Mouse (Mus musculus) hindbrain, embryonic 12.5 days (tissue): ENCODE results near the gene Map4k4. TPM values are rescaled to one million over a fixed set of nuclear protein-coding genes. Genes with fewer than 3 reads are reported as not detected.

Source experiments
- ATAC-seq: fragments of 200-750 bp; cut with Nextera tagmentation; 2 replicates; pipeline ENCODE4 v1.8.0; 2017; ENCODE audit warnings: moderate TSS enrichment; ENCODE audit not compliant: low FRiP score
- H3K27ac ChIP-seq: fragments of 300-500 bp; sonication (generic); 2 replicates; pipeline ENCODE4 v1.5.1; 2016; ENCODE audit warnings: mild to moderate bottlenecking
- H3K27me3 ChIP-seq: fragments of 300-500 bp; sonication (generic); 2 replicates; pipeline ENCODE4 v1.6.1; 2016; ENCODE audit warnings: mild to moderate bottlenecking
- H3K36me3 ChIP-seq: fragments of 300-500 bp; sonication (generic); 2 replicates; pipeline ENCODE4 v1.6.1; 2016; ENCODE audit warnings: mild to moderate bottlenecking
- H3K4me1 ChIP-seq: fragments of 300-500 bp; sonication (generic); 2 replicates; pipeline ENCODE4 v1.6.1; 2016
- H3K4me2 ChIP-seq: fragments of 300-500 bp; sonication (generic); replicated peaks from 2 replicates; pipeline ENCODE4 v1.6.1; 2016; ENCODE audit warnings: mild to moderate bottlenecking
- H3K4me3 ChIP-seq: fragments of 300-500 bp; sonication (generic); 2 replicates; pipeline ENCODE4 v1.5.1; 2016; ENCODE audit warnings: mild to moderate bottlenecking
- H3K9ac ChIP-seq: fragments of 300-500 bp; sonication (generic); 2 replicates; pipeline ENCODE4 v1.6.1; 2016; ENCODE audit warnings: mild to moderate bottlenecking, moderate library complexity
- H3K9me3 ChIP-seq: fragments of 300-500 bp; sonication (generic); replicated peaks from 2 replicates; pipeline ENCODE4 v1.6.1; 2016; ENCODE audit warnings: mild to moderate bottlenecking
- WGBS: fragments of 180-500 bp; shearing (Covaris S2); methylation state at CpG from one replicate; pipeline ENCODE4 v1.1.7; 2016; 5-methylcytosine and 5-hydroxymethylcytosine counted together
- polyA plus RNA-seq: library from polyadenylated mRNA; unstranded; fragments of >200 nt; fragmentation: Nextera tagmentation; extraction: Ambion mirVana; gene quantifications from 2 replicates; pipeline ENCODE4 v1.2.1, GENCODE M21; 2016

Map4k4 gene
- polyA plus RNA-seq, 1 experiment from 2014 or later: 66.2 TPM

- no peak for ATAC-seq
- H3K9ac ChIP-seq: no peak overlapping the region
- 52% methylated on average over 8 of the region's 8 CpGs for WGBS
- H3K4me1 ChIP-seq: peaks cover 63% of the 10 kb centered on the region
- no peak overlapping the region for H3K27ac ChIP-seq
- no peak overlapping the region for H3K4me3 ChIP-seq
- H3K4me2 ChIP-seq: no peak overlapping the region
- H3K27me3 ChIP-seq: no peaks in the 10 kb centered on the region
- no peaks in the 10 kb centered on the region for H3K9me3 ChIP-seq
- peaks cover 11% of the 10 kb centered on the region; the same call in 1 of the 2 replicates for H3K36me3 ChIP-seq
These were observed 22.0 kb downstream of the Map4k4 start for GRCm38 (mm10) chr1:39922714-39923113.

GRCm38 (mm10) chr1:39923395-39924337 is 23.0 kb downstream of the Map4k4 start:
- H3K27me3 ChIP-seq: no peaks in the 10 kb centered on the region
- WGBS: 29% methylated on average over 15 of the region's 15 CpGs
- no peaks in the 10 kb centered on the region for H3K9me3 ChIP-seq
- 0 out of 2 replicates have a peak overlapping the region, but pooled peaks have one; percentile 44 for H3K27ac ChIP-seq
- 0 out of 2 replicates have a peak overlapping the region, but pooled peaks have one; percentile 22 for H3K4me2 ChIP-seq
- ATAC-seq: no peak
- peaks cover 61% of the 10 kb centered on the region for H3K4me1 ChIP-seq
- H3K9ac ChIP-seq: no peak overlapping the region
- H3K36me3 ChIP-seq: peaks cover 11% of the 10 kb centered on the region; the same call in 1 of the 2 replicates
- no peak overlapping the region for H3K4me3 ChIP-seq

- Histone ChIP-seq H3K27ac (no peak overlapping the region), H3K4me3 (no peak overlapping the region), H3K36me3 (peaks cover 6% of the 10 kb centered on the region; the same call in 1 of the 2 replicates), H3K27me3 (no peaks in the 10 kb centered on the region), H3K4me2 (no peak overlapping the region), H3K9ac (0 out of 2 replicates have a peak overlapping the region, but pooled peaks have one; percentile 6), H3K4me1 (peaks cover 88% of the 10 kb centered on the region), H3K9me3 (no peaks in the 10 kb centered on the region)
- 65% methylated on average over 7 of the region's 7 CpGs for WGBS
- no peak for ATAC-seq
These were observed 30.3 kb downstream of the Map4k4 start for GRCm38 (mm10) chr1:39931055-39931454.

- Histone ChIP-seq H3K9ac (no peak overlapping the region), H3K36me3 (peaks cover 4% of the 10 kb centered on the region; the same call in 1 of the 2 replicates), H3K9me3 (no peaks in the 10 kb centered on the region), H3K27me3 (no peaks in the 10 kb centered on the region), H3K4me3 (no peak overlapping the region), H3K4me1 (peaks cover 95% of the 10 kb centered on the region), H3K27ac (no peak overlapping the region), H3K4me2 (no peak overlapping the region)
- ATAC-seq: no peak
- 71% methylated on average over 9 of the region's 9 CpGs for WGBS
These were observed 31.6 kb downstream of the Map4k4 start for GRCm38 (mm10) chr1:39932216-39932739.

- WGBS: 57% methylated on average over 10 of the region's 10 CpGs
- no peak for ATAC-seq
- H3K27me3 ChIP-seq: no peaks in the 10 kb centered on the region
- no peak overlapping the region for H3K4me3 ChIP-seq
- no peak overlapping the region for H3K27ac ChIP-seq
- peaks cover 4% of the 10 kb centered on the region; the same call in 1 of the 2 replicates for H3K36me3 ChIP-seq
- H3K4me1 ChIP-seq: peaks cover 96% of the 10 kb centered on the region
- H3K9me3 ChIP-seq: no peaks in the 10 kb centered on the region
- no peak overlapping the region for H3K9ac ChIP-seq
- H3K4me2 ChIP-seq: no peak overlapping the region
These were observed 32.2 kb downstream of the Map4k4 start for GRCm38 (mm10) chr1:39932922-39933321.

GRCm38 (mm10) chr1:39934954-39935353 is 34.2 kb downstream of the Map4k4 start:
- Histone ChIP-seq H3K27me3 (no peaks in the 10 kb centered on the region), H3K36me3 (peaks cover 4% of the 10 kb centered on the region; the same call in 1 of the 2 replicates), H3K4me1 (peaks cover 96% of the 10 kb centered on the region), H3K9ac (no peak overlapping the region), H3K4me3 (no peak overlapping the region), H3K27ac (no peak overlapping the region), H3K9me3 (no peaks in the 10 kb centered on the region), H3K4me2 (peak overlapping the region; percentile 52; the same call in 1 of the 2 replicates)
- 26% methylated on average over 8 of the region's 8 CpGs for WGBS
- ATAC-seq: no peak

GRCm38 (mm10) chr1:39935616-39936015 is 34.9 kb downstream of the Map4k4 start:
- H3K9me3 ChIP-seq: no peaks in the 10 kb centered on the region
- H3K27ac ChIP-seq: no peak overlapping the region
- WGBS: under 1% methylated on average over 10 of the region's 10 CpGs
- ATAC-seq: no peak
- peaks cover 4% of the 10 kb centered on the region; the same call in 1 of the 2 replicates for H3K36me3 ChIP-seq
- H3K27me3 ChIP-seq: no peaks in the 10 kb centered on the region
- H3K9ac ChIP-seq: no peak overlapping the region
- peak overlapping the region; percentile 24 for H3K4me3 ChIP-seq
- peaks cover 96% of the 10 kb centered on the region for H3K4me1 ChIP-seq
- peak overlapping the region; percentile 52 for H3K4me2 ChIP-seq

- H3K9ac ChIP-seq: 0 out of 2 replicates have a peak overlapping the region, but pooled peaks have one; percentile 38
- H3K4me1 ChIP-seq: peaks cover 96% of the 10 kb centered on the region
- peak overlapping the region; percentile 52 for H3K4me2 ChIP-seq
- ATAC-seq: no peak
- peak overlapping the region; percentile 57; the same call in 1 of the 2 replicates for H3K27ac ChIP-seq
- H3K9me3 ChIP-seq: no peaks in the 10 kb centered on the region
- H3K4me3 ChIP-seq: peak overlapping the region; percentile 24
- H3K36me3 ChIP-seq: peaks cover 4% of the 10 kb centered on the region; the same call in 1 of the 2 replicates
- WGBS: under 1% methylated on average over 13 of the region's 13 CpGs
- no peaks in the 10 kb centered on the region for H3K27me3 ChIP-seq
These were observed 35.7 kb downstream of the Map4k4 start for GRCm38 (mm10) chr1:39936332-39936802.

- peaks cover 4% of the 10 kb centered on the region; the same call in 1 of the 2 replicates for H3K36me3 ChIP-seq
- no peak for ATAC-seq
- 61% methylated on average over 2 of the region's 2 CpGs for WGBS
- no peak overlapping the region for H3K9ac ChIP-seq
- peaks cover 96% of the 10 kb centered on the region for H3K4me1 ChIP-seq
- H3K9me3 ChIP-seq: no peaks in the 10 kb centered on the region
- H3K4me2 ChIP-seq: no peak overlapping the region
- H3K27ac ChIP-seq: no peak overlapping the region
- H3K27me3 ChIP-seq: no peaks in the 10 kb centered on the region
- H3K4me3 ChIP-seq: no peak overlapping the region
These were observed 36.2 kb downstream of the Map4k4 start for GRCm38 (mm10) chr1:39936934-39937333.

- H3K4me1 ChIP-seq: peaks cover 96% of the 10 kb centered on the region
- H3K4me3 ChIP-seq: no peak overlapping the region
- H3K9ac ChIP-seq: no peak overlapping the region
- H3K27me3 ChIP-seq: no peaks in the 10 kb centered on the region
- ATAC-seq: no peak
- no peaks in the 10 kb centered on the region for H3K9me3 ChIP-seq
- H3K27ac ChIP-seq: no peak overlapping the region
- peaks cover 4% of the 10 kb centered on the region; the same call in 1 of the 2 replicates for H3K36me3 ChIP-seq
- WGBS: 59% methylated on average over 4 of the region's 4 CpGs
- H3K4me2 ChIP-seq: no peak overlapping the region
These were observed 36.9 kb downstream of the Map4k4 start for GRCm38 (mm10) chr1:39937609-39938008.

- no peak for ATAC-seq
- Histone ChIP-seq H3K4me3 (no peak overlapping the region), H3K9ac (no peak overlapping the region), H3K27ac (peak overlapping the region; percentile 41; the same call in 1 of the 2 replicates), H3K4me1 (peaks cover 94% of the 10 kb centered on the region), H3K9me3 (no peaks in the 10 kb centered on the region), H3K36me3 (no peaks in the 10 kb centered on the region), H3K27me3 (no peaks in the 10 kb centered on the region), H3K4me2 (no peak overlapping the region)
- 87% methylated on average over 12 of the region's 12 CpGs for WGBS
These were observed 38.7 kb downstream of the Map4k4 start for GRCm38 (mm10) chr1:39939401-39939800.

GRCm38 (mm10) chr1:39940342-39940741 is 39.6 kb downstream of the Map4k4 start:
- no peak for ATAC-seq
- Histone ChIP-seq H3K9me3 (no peaks in the 10 kb centered on the region), H3K9ac (no peak overlapping the region), H3K4me3 (no peak overlapping the region), H3K4me2 (no peak overlapping the region), H3K4me1 (peaks cover 94% of the 10 kb centered on the region), H3K27me3 (no peaks in the 10 kb centered on the region), H3K36me3 (no peaks in the 10 kb centered on the region), H3K27ac (no peak overlapping the region)
- 83% methylated on average over 2 of the region's 2 CpGs for WGBS
